Mouse (Mus musculus) embryonic facial prominence, embryonic 15.5 days (tissue): ENCODE data around the gene Kdelr1. TPM values are rescaled to one million over a fixed set of nuclear protein-coding genes. Genes with fewer than 3 reads are reported as not detected.

ENCODE experiments used
- ATAC-seq: fragments of 200-750 bp; cut with Nextera tagmentation; 2 replicates; pipeline ENCODE4 v1.8.0; 2017; ENCODE audit warnings: low read depth, moderate TSS enrichment; ENCODE audit not compliant: insufficient number of reproducible peaks, low FRiP score, low TSS enrichment
- H3K27ac ChIP-seq: fragments of 300-500 bp; sonication (generic); replicated peaks from 2 replicates; pipeline ENCODE4 v1.5.1; 2015; ENCODE audit warnings: mild to moderate bottlenecking, inconsistent platforms
- H3K27me3 ChIP-seq: fragments of 300-500 bp; sonication (generic); 2 replicates; pipeline ENCODE4 v1.6.1; 2015; ENCODE audit warnings: inconsistent platforms
- H3K36me3 ChIP-seq: fragments of 300-500 bp; sonication (generic); 2 replicates; pipeline ENCODE4 v1.6.1; 2015; ENCODE audit warnings: mild to moderate bottlenecking, inconsistent platforms
- H3K4me1 ChIP-seq: fragments of 300-500 bp; sonication (generic); 2 replicates; pipeline ENCODE4 v1.6.1; 2015; ENCODE audit warnings: inconsistent platforms
- H3K4me2 ChIP-seq: fragments of 300-500 bp; sonication (generic); replicated peaks from 2 replicates; pipeline ENCODE4 v1.6.1; 2015; ENCODE audit warnings: mild to moderate bottlenecking, inconsistent platforms
- H3K4me3 ChIP-seq: fragments of 300-500 bp; sonication (generic); replicated peaks from 2 replicates; pipeline ENCODE4 v1.5.1; 2015; ENCODE audit warnings: mild to moderate bottlenecking, inconsistent platforms
- H3K9ac ChIP-seq: fragments of 300-500 bp; sonication (generic); 2 replicates; pipeline ENCODE4 v1.6.1; 2015; ENCODE audit warnings: inconsistent platforms
- H3K9me3 ChIP-seq: fragments of 300-500 bp; sonication (generic); replicated peaks from 2 replicates; pipeline ENCODE4 v1.6.1; 2016; ENCODE audit warnings: inconsistent platforms
- WGBS: fragments of 180-500 bp; shearing (Covaris S2); methylation state at CpG from one replicate; pipeline ENCODE4 v1.1.7; 2015; 5-methylcytosine and 5-hydroxymethylcytosine counted together
- polyA plus RNA-seq: library from polyadenylated mRNA; unstranded; fragments of >200 nt; fragmentation: Nextera tagmentation; extraction: Ambion mirVana; gene quantifications from 2 replicates; pipeline ENCODE4 v1.2.1, GENCODE M21; 2015

Gene Kdelr1
- polyA plus RNA-seq, 1 experiment from 2014 or later: 98.4 TPM

GRCm38 (mm10) chr7:45850661-45851060, 21.9 kb upstream of the Kdelr1 start:
- Histone ChIP-seq H3K4me3 (no peak overlapping the region), H3K9me3 (no peaks in the 10 kb centered on the region), H3K27me3 (no peaks in the 10 kb centered on the region; the same call in 1 of the 2 replicates), H3K4me2 (no peak overlapping the region), H3K36me3 (no peaks in the 10 kb centered on the region), H3K27ac (no peak overlapping the region), H3K4me1 (0 out of 2 replicates have a peak, but pooled peaks cover 4% of the 10 kb centered on the region), H3K9ac (no peak overlapping the region)
- WGBS: 72% methylated on average over 3 of the region's 3 CpGs
- no peak for ATAC-seq

- Histone ChIP-seq H3K27me3 (peaks cover 18% of the 10 kb centered on the region), H3K27ac (no peak overlapping the region), H3K9me3 (no peaks in the 10 kb centered on the region), H3K4me3 (no peak overlapping the region), H3K4me2 (no peak overlapping the region), H3K4me1 (peaks cover 20% of the 10 kb centered on the region), H3K36me3 (no peaks in the 10 kb centered on the region), H3K9ac (no peak overlapping the region)
- no peak for ATAC-seq
- 76% methylated on average over 12 of the region's 12 CpGs for WGBS
These were observed 19.5 kb upstream of the Kdelr1 start for GRCm38 (mm10) chr7:45853089-45853488.

- no peak overlapping the region for H3K27ac ChIP-seq
- 0 out of 2 replicates have a peak, but pooled peaks have one; percentile 8 for ATAC-seq
- peak overlapping the region; percentile 44 for H3K4me3 ChIP-seq
- no peaks in the 10 kb centered on the region for H3K36me3 ChIP-seq
- peak overlapping the region; percentile 70 for H3K4me2 ChIP-seq
- H3K9ac ChIP-seq: 0 out of 2 replicates have a peak overlapping the region, but pooled peaks have one; percentile 15
- WGBS: 3% methylated on average over 28 of the region's 30 CpGs
- H3K27me3 ChIP-seq: peaks cover 26% of the 10 kb centered on the region
- H3K4me1 ChIP-seq: peaks cover 18% of the 10 kb centered on the region
- no peaks in the 10 kb centered on the region for H3K9me3 ChIP-seq
These were observed 15.3 kb upstream of the Kdelr1 start for GRCm38 (mm10) chr7:45856950-45857901.

DNA sequence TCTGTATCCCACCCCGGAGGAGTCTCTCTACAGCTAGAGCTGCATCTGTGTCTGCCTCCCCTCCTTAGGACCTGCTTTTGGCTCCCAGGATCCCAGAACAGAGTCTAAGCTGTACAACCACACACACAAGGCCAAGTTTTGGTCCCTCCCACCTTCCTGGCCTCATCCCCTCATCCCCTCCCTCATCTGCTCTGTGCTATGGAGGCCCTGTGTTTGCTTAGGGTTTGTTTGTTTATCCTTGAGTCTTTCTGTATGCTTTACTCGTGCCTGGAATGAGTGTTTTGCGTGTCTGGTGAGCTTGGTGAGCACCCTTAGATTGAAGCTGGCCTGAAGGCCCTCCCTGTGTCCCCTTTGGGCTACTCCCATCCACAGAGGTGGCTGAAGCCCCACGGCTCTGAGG, 13.6 kb upstream of the Kdelr1 start:
- 56% methylated on average over 4 of the region's 4 CpGs for WGBS
- H3K9me3 ChIP-seq: no peaks in the 10 kb centered on the region
- peaks cover 18% of the 10 kb centered on the region for H3K4me1 ChIP-seq
- ATAC-seq: 0 out of 2 replicates have a peak, but pooled peaks have one; percentile 36
- H3K4me3 ChIP-seq: no peak overlapping the region
- H3K36me3 ChIP-seq: no peaks in the 10 kb centered on the region
- H3K9ac ChIP-seq: no peak overlapping the region
- H3K27me3 ChIP-seq: peaks cover 26% of the 10 kb centered on the region
- H3K4me2 ChIP-seq: no peak overlapping the region
- H3K27ac ChIP-seq: no peak overlapping the region

DNA sequence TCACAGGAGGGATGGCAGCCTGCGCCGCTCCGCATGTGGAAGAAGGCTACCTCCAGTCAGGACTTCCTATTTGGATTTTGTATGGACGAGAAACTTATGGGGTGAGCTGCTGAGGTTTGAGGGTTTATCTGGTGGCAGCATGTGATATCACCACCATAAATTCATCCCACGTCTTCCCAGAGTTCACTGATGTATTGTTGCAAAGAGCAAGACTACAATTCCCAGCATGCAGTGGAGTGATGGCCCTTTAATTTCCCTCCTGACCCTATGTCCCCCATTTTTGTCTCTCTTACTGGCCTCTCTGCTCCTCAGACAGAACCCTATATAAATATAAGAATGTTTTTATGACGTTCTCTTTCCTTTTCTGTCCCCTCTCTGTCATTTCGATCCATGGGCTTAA, 9.8 kb upstream of the Kdelr1 start:
- ATAC-seq: no peak
- H3K4me1 ChIP-seq: peaks cover 20% of the 10 kb centered on the region
- no peak overlapping the region for H3K4me3 ChIP-seq
- H3K27me3 ChIP-seq: peaks cover 11% of the 10 kb centered on the region; the same call in 1 of the 2 replicates
- no peaks in the 10 kb centered on the region for H3K36me3 ChIP-seq
- H3K27ac ChIP-seq: no peak overlapping the region
- no peak overlapping the region for H3K4me2 ChIP-seq
- 85% methylated on average over 7 of the region's 7 CpGs for WGBS
- H3K9me3 ChIP-seq: no peaks in the 10 kb centered on the region
- no peak overlapping the region for H3K9ac ChIP-seq

- ATAC-seq: no peak
- WGBS: 44% methylated on average over 3 of the region's 3 CpGs
These were observed 8.1 kb upstream of the Kdelr1 start for GRCm38 (mm10) chr7:45864435-45864834.

DNA sequence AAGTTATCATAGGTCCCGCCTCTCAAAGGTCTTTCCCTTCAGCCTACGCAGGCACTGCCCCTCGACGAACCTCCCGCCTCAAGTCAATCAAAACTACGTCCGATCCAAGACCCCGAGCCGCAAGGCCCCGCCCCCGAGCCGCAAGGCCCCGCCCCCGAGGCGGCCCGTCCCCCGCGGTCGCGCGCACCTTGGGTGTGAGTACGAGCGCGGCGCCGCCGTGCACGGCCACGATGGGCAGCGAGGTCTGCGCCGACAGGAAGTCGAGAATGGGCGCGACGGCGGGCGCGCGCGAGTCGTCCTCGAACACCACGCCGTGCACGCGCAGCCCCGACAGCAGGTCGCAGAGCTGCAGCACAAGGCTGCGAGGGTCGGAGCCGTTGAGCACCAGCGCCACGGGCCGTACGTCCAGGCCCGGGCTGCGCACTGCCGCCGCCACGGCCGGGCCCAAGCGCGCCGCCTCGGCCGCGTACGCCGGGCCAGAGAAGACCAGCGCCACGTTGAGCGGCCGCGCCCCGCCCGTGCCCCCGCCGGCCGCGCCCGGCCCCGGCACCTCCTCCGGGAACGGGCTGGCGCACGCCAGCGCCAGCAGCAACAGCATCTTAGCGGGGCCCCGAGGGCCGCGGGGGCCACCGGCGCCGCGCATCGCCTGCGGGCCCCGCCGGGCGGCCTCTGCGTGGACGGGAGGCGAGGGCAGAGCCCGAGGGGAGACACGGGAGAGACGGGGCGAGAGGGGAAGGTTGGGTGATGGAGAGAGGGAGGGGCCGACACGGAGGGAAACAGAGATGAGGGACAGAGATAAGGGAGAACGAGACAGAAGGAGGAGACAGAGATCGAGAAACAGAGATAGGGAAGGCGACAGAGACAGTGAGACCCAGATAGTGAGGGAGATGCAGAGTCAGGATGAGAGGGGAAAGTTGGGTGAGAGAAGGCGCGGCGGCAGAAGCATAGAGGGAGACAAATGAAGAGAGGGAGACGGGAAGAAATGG, 6.4 kb upstream of the Kdelr1 start:
- peaks cover 23% of the 10 kb centered on the region for H3K27me3 ChIP-seq

More at GRCm38 (mm10) chr7:45864435-45864834, 8.1 kb upstream of the Kdelr1 start:
- Histone ChIP-seq H3K27ac (no peak overlapping the region), H3K36me3 (no peaks in the 10 kb centered on the region), H3K27me3 (peaks cover 14% of the 10 kb centered on the region), H3K4me1 (peaks cover 31% of the 10 kb centered on the region), H3K4me2 (no peak overlapping the region), H3K4me3 (no peak overlapping the region), H3K9me3 (no peaks in the 10 kb centered on the region), H3K9ac (no peak overlapping the region)

GRCm38 (mm10) chr7:45867871-45868270, 4.7 kb upstream of the Kdelr1 start:
- H3K9me3 ChIP-seq: no peaks in the 10 kb centered on the region
- no peak overlapping the region for H3K27ac ChIP-seq
- H3K27me3 ChIP-seq: peaks cover 28% of the 10 kb centered on the region
- WGBS: 37% methylated on average over 2 of the region's 2 CpGs
- H3K4me3 ChIP-seq: no peak overlapping the region
- no peak overlapping the region; the same call in 1 of the 2 replicates for H3K4me2 ChIP-seq
- no peak for ATAC-seq
- no peak overlapping the region for H3K9ac ChIP-seq
- H3K36me3 ChIP-seq: no peaks in the 10 kb centered on the region
- H3K4me1 ChIP-seq: peaks cover 47% of the 10 kb centered on the region

More for the DNA sequence above, 6.4 kb upstream of the Kdelr1 start:
- Histone ChIP-seq H3K4me2 (peak overlapping the region; percentile 86), H3K4me1 (peaks cover 47% of the 10 kb centered on the region), H3K9ac (peak overlapping the region; percentile 75), H3K4me3 (peak overlapping the region; percentile 68), H3K36me3 (no peaks in the 10 kb centered on the region), H3K9me3 (no peaks in the 10 kb centered on the region), H3K27ac (peak overlapping the region; percentile 81)
- WGBS: under 1% methylated on average over 108 of the region's 117 CpGs
- ATAC-seq: peak; percentile 81

- Histone ChIP-seq H3K4me1 (peaks cover 54% of the 10 kb centered on the region), H3K27me3 (peaks cover 28% of the 10 kb centered on the region), H3K9me3 (no peaks in the 10 kb centered on the region), H3K27ac (no peak overlapping the region), H3K4me3 (peak overlapping the region; percentile 36), H3K4me2 (peak overlapping the region; percentile 63), H3K36me3 (peaks cover 4% of the 10 kb centered on the region; the same call in 1 of the 2 replicates), H3K9ac (0 out of 2 replicates have a peak overlapping the region, but pooled peaks have one; percentile 9)
- 12% methylated on average over 8 of the region's 8 CpGs for WGBS
- ATAC-seq: no peak
These were observed 3.4 kb upstream of the Kdelr1 start for GRCm38 (mm10) chr7:45869107-45869670.

DNA sequence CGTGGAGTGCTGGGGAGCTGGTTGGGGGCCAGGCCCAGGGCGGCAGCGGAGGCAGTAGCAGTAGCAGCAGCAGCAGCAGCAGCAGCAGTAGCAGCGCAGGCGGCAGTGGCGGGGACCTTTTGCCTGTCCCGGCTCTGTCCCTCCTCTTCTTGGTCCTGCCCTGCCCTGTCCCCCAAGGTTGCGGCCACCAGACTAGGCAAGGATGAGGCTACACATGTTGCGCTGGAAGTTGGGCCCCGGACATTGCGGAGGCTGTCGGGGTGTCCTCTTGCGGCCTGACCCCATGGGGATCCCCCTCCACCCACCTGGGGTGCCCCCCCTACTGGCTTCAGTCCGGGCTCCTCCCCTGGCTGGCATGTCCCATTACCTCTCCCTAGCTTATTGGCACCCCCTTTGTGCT, 2.8 kb upstream of the Kdelr1 start:
- ATAC-seq: no peak
- Histone ChIP-seq H3K4me2 (peak overlapping the region; percentile 63), H3K9ac (0 out of 2 replicates have a peak overlapping the region, but pooled peaks have one; percentile 9), H3K4me1 (peaks cover 57% of the 10 kb centered on the region), H3K9me3 (no peaks in the 10 kb centered on the region), H3K27ac (no peak overlapping the region), H3K27me3 (peaks cover 28% of the 10 kb centered on the region), H3K4me3 (peak overlapping the region; percentile 36), H3K36me3 (peaks cover 10% of the 10 kb centered on the region)
- WGBS: 5% methylated on average over 14 of the region's 14 CpGs
